Comparison of ENCODE assay signal across 8 mouse cellular contexts in genomic region chr17:56552781-56553363, GRCm38 (mm10). TPM values are rescaled to one million over a fixed set of nuclear protein-coding genes. Genes with fewer than 3 reads are reported as not detected.
DNase-seq lines count a peak whose midpoint lies in the region; TF ChIP-seq lines count a peak whose summit lies in the region.

No protein-coding gene starts in this region.

- no peaks in the 10 kb centered on the region for H3K27me3 ChIP-seq in CH12.LX (replicated peaks)

- no peak overlapping the region for H3K4me3 ChIP-seq in CH12.LX (replicated peaks in 1 of 3; ENCODE audit: low read depth in 2 of 3, low read length in 2 of 3, poor library complexity in 1 of 3)
- no peak overlapping the region for H3K4me3 ChIP-seq in embryonic fibroblast, embryonic 13.5 days (ENCODE audit: insufficient read depth, low read length)
- H3K4me3 ChIP-seq in layer of hippocampus, adult 2 months, result no peak overlapping the region

- no peak overlapping the region for H3K4me2 ChIP-seq in CH12.LX (ENCODE audit: insufficient read depth, low read depth, poor library complexity, severe bottlenecking)

- no peak for TF ChIP-seq EP300 in CH12.LX (IDR thresholded peaks at IDR 0.05; ENCODE audit: low read length)

- intact Hi-C loops in heart, postnatal 10 days (cut with DNase I), result loop anchor here (1.0 kb wide), 1 partner anchor 196 kb away; no protein-coding TSS in a partner anchor

- no peaks in the 10 kb centered on the region for H3K79me2 ChIP-seq in CH12.LX (replicated peaks; ENCODE audit: control insufficient read depth, extremely low read depth, insufficient read depth, poor library complexity, severe bottlenecking)

- H3K27ac ChIP-seq in CH12.LX (ENCODE audit: insufficient read depth, low read depth), result no peak overlapping the region
- H3K27ac ChIP-seq in embryonic fibroblast, embryonic 13.5 days (ENCODE audit: insufficient read depth, low read length), result no peak overlapping the region
- H3K27ac ChIP-seq in layer of hippocampus, adult 2 months, result peak overlapping the region; percentile 89

- H3K36me3 ChIP-seq in CH12.LX (replicated peaks in 1 of 2; ENCODE audit: control insufficient read depth in 1 of 2, insufficient read depth in 1 of 2, low read length in 1 of 2), result peaks cover 0 to 19% of the 10 kb centered on the region in 2 experiments

- dilution Hi-C loops in CH12.LX (cut with MboI; ENCODE audit: extremely low pct_ligation_motif_present, extremely low pct_unique_long_range_greater_than_20kb, low sequenced_read_pairs), result no loop called here

- in situ Hi-C loops in CH12.LX (cut with MboI; ENCODE audit: low pct_ligation_motif_present, low pct_unique_long_range_greater_than_20kb, low sequenced_read_pairs), result loop anchor here (5.0 kb wide), 1 partner anchor 196 kb away; no protein-coding TSS in a partner anchor

- peak; percentile 79 for DNase-seq in CH12.LX (ENCODE audit: extremely low read depth)
- peak; percentile 65 for DNase-seq in adrenal gland, postnatal 25 days
- DNase-seq in heart, postnatal 10 days, result peak; percentile 70 to 81
- DNase-seq in layer of hippocampus, adult 2 months (ENCODE audit: low spot score in 2 of 2), result peak; percentile 77 to 86
- peak; percentile 74 for DNase-seq in lung, postnatal 10 days
- peak; percentile 46 for DNase-seq in retina, postnatal 7 days (ENCODE audit: low read depth, low spot score)
- peak; percentile 62 for DNase-seq in urinary bladder, postnatal 14 days (ENCODE audit: low spot score)

- H3K9me3 ChIP-seq in CH12.LX (replicated peaks; ENCODE audit: low read length), result no peaks in the 10 kb centered on the region

- H3K4me1 ChIP-seq in CH12.LX (ENCODE audit: control insufficient read depth in 1 of 2, insufficient read depth in 2 of 2), result peaks cover 26 to 33% of the 10 kb centered on the region in 2 experiments
- H3K4me1 ChIP-seq in embryonic fibroblast, embryonic 13.5 days (ENCODE audit: control insufficient read depth, insufficient read depth, low read length), result no peaks in the 10 kb centered on the region

- peak; percentile 83 for TF ChIP-seq RAD21 in CH12.LX (IDR thresholded peaks at IDR 0.05; ENCODE audit: low read depth, low read length)

- TF ChIP-seq CTCF in CH12.LX (conservative IDR thresholded peaks at IDR 0.05 in 1 of 2, IDR thresholded peaks at IDR 0.05 in 1 of 2; ENCODE audit: low read depth in 2 of 2, low read length in 2 of 2), result peak; percentile 100
- TF ChIP-seq CTCF in embryonic fibroblast, embryonic 13.5 days (IDR thresholded peaks at IDR 0.05; ENCODE audit: borderline replicate concordance, insufficient read depth, low read length), result peak; percentile 97
- peak; percentile 100 for TF ChIP-seq CTCF in layer of hippocampus, adult 2 months (conservative IDR thresholded peaks at IDR 0.05)

- no peak for TF ChIP-seq POLR2A in CH12.LX (IDR thresholded peaks at IDR 0.05; ENCODE audit: low read depth, low read length)
- TF ChIP-seq POLR2A in embryonic fibroblast, embryonic 13.5 days (IDR thresholded peaks at IDR 0.05; ENCODE audit: low read depth, low read length), result no peak

- no peak overlapping the region for H3K9ac ChIP-seq in CH12.LX (ENCODE audit: insufficient read depth, low read depth)

TF ChIP-seq in CH12.LX, 34 proteins besides CTCF, POLR2A, EP300 and RAD21:
- TF ChIP-seq SMC3 (IDR thresholded peaks at IDR 0.05; ENCODE audit: low read depth, low read length), result peak; percentile 85
- no peak for TF ChIP-seq HCFC1 (IDR thresholded peaks at IDR 0.05; ENCODE audit: low read depth, low read length)
- peak; percentile 73; the same call in 1 of the 2 replicates for TF ChIP-seq NELFE (IDR thresholded peaks at IDR 0.05; ENCODE audit: low read depth, low read length)
TF ChIP-seq in CH12.LX: peak in this region for 2.

RNA-seq across cellular contexts. Expression of gene Gm20219, which starts 1.3 kb away (rescaled TPM):
- 0.42 TPM in 2 replicates for total RNA-seq in CH12.LX (2012; rRNA removed)
- total RNA-seq in CH12.LX (2014; rRNA removed), result not detected in 2 replicates
- 1.4 and 1.6 TPM in 2 replicates for polyA plus RNA-seq in CH12.LX (2012; ENCODE audit: insufficient read length, low read depth)
- total RNA-seq in adrenal gland, postnatal 25 days (2021), result 0.76 and 1.1 TPM in 2 replicates
- polyA plus RNA-seq in embryonic fibroblast, embryonic 13.5 days (2011; ENCODE audit: insufficient read length, low read depth, missing spikeins), result 0.38 and 0.54 TPM in 2 replicates
- total RNA-seq in heart, postnatal 10 days (2021), result under 1 TPM in 1 of 2 experiments, not detected in 1; 0.60 TPM
- total RNA-seq in layer of hippocampus, adult 2 months (2021), result 1 to 10 TPM; 3.5 to 5.1 TPM

RNA-seq across cellular contexts. Expression of gene Safb2, which starts 31.5 kb away (rescaled TPM):
- total RNA-seq in CH12.LX (2012; rRNA removed), result 74.0 and 85.7 TPM in 2 replicates
- total RNA-seq in CH12.LX (2014; rRNA removed), result 13.8 and 16.3 TPM in 2 replicates
- 170 and 244 TPM in 2 replicates for polyA plus RNA-seq in CH12.LX (2012; ENCODE audit: insufficient read length, low read depth)
- 168 and 196 TPM in 2 replicates for total RNA-seq in adrenal gland, postnatal 25 days (2021)
- 58.1 and 60.9 TPM in 2 replicates for polyA plus RNA-seq in embryonic fibroblast, embryonic 13.5 days (2011; ENCODE audit: insufficient read length, low read depth, missing spikeins)
- 10 to 100 TPM; 55.7 to 56.8 TPM for total RNA-seq in heart, postnatal 10 days (2021)
- 100 to 1,000 TPM; 134 to 168 TPM for total RNA-seq in layer of hippocampus, adult 2 months (2021)

RNA-seq across cellular contexts. Expression of gene Safb, which starts 31.8 kb away (rescaled TPM):
- total RNA-seq in CH12.LX (2012; rRNA removed) (75.9 and 88.5 TPM in 2 replicates), CH12.LX (2014; rRNA removed) (19.7 and 25.4 TPM in 2 replicates)
- 135 and 142 TPM in 2 replicates for polyA plus RNA-seq in CH12.LX (2012; ENCODE audit: insufficient read length, low read depth)
- 143 and 157 TPM in 2 replicates for total RNA-seq in adrenal gland, postnatal 25 days (2021)
- 67.2 and 76.1 TPM in 2 replicates for polyA plus RNA-seq in embryonic fibroblast, embryonic 13.5 days (2011; ENCODE audit: insufficient read length, low read depth, missing spikeins)
- total RNA-seq in heart, postnatal 10 days (2021), result 10 to 100 TPM; 96.8 to 97.6 TPM
- 100 to 1,000 TPM; 162 to 193 TPM for total RNA-seq in layer of hippocampus, adult 2 months (2021)

RNA-seq across cellular contexts. Expression of gene Znrf4, which starts 40.6 kb away (rescaled TPM):
- total RNA-seq in CH12.LX (2012; rRNA removed) (not detected in 2 replicates), CH12.LX (2014; rRNA removed) (not detected in 2 replicates)
- not detected in 2 replicates for polyA plus RNA-seq in CH12.LX (2012; ENCODE audit: insufficient read length, low read depth)
- total RNA-seq in adrenal gland, postnatal 25 days (2021), result not detected in 2 replicates
- polyA plus RNA-seq in embryonic fibroblast, embryonic 13.5 days (2011; ENCODE audit: insufficient read length, low read depth, missing spikeins), result not detected in 2 replicates
- not detected for total RNA-seq in heart, postnatal 10 days (2021)
- total RNA-seq in layer of hippocampus, adult 2 months (2021), result not detected

RNA-seq across cellular contexts. Expression of gene 2410015M20Rik, which starts 56.7 kb away (rescaled TPM):
- 249 and 272 TPM in 2 replicates for total RNA-seq in CH12.LX (2012; rRNA removed)
- 154 TPM in 2 replicates for total RNA-seq in CH12.LX (2014; rRNA removed)
- polyA plus RNA-seq in CH12.LX (2012; ENCODE audit: insufficient read length, low read depth), result 178 and 202 TPM in 2 replicates
- 303 and 325 TPM in 2 replicates for total RNA-seq in adrenal gland, postnatal 25 days (2021)
- 134 and 146 TPM in 2 replicates for polyA plus RNA-seq in embryonic fibroblast, embryonic 13.5 days (2011; ENCODE audit: insufficient read length, low read depth, missing spikeins)
- total RNA-seq in heart, postnatal 10 days (2021), result 100 to 1,000 TPM; 338 to 370 TPM
- total RNA-seq in layer of hippocampus, adult 2 months (2021), result 100 to 1,000 TPM; 134 to 142 TPM
